Mouse (Mus musculus) liver, postnatal 0 days (tissue): Measurements from ENCODE around the gene Ccdc138.

Source experiments
- CTCF ChIP-seq: sonication (generic); IDR thresholded peaks from 2 replicates; pipeline ENCODE4 v1.5.1; 2016; ENCODE audit warnings: antibody characterized with exemption, low read depth
- EP300 ChIP-seq: IDR thresholded peaks from 2 replicates; pipeline ENCODE4 v1.6.1; 2016; ENCODE audit warnings: antibody characterized with exemption, low read depth, mild to moderate bottlenecking

DNA sequence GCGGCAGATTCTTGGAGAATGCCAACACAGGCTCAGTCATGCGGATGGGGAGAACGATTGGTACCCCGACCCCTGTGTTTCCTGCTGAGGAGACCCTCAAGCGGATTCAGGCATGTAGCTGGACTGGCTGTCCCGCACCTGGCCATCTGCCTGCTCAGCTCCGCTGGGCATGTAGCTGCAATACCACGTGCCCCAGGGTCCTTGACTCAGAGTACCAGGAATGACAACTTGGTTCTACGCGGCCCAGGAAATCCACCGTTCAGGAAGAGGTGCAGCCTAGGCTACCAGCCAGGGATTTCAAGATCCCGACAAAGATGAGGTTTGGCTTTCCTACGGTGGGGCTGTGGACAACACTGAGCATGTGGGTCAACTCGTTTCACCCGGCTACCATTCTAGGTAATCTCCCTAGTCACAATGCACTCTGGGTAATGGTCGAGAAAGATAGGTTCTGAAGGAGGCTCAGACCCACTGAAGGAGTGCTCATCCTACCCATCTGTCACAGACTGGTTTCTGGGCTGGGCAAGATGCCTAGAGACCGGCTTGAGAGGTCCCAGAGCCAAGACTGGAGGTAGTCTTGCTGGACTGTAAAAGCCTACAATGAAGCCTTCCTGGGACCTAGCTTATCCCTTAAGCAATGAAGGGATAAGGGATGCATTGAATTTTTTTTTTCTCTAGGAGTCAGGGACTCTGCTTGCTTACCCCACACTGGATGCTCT is 120.9 kb downstream of the Ccdc138 start:
- no peak for TF ChIP-seq CTCF
- no peak for TF ChIP-seq EP300
